Mouse (Mus musculus): ENCODE measurements around the gene Il17rd. TPM values are rescaled to one million over a fixed set of nuclear protein-coding genes. Genes with fewer than 3 reads are reported as not detected.

The Il17rd gene
- polyA plus RNA-seq, 1 experiment: 1.8 TPM

DNA sequence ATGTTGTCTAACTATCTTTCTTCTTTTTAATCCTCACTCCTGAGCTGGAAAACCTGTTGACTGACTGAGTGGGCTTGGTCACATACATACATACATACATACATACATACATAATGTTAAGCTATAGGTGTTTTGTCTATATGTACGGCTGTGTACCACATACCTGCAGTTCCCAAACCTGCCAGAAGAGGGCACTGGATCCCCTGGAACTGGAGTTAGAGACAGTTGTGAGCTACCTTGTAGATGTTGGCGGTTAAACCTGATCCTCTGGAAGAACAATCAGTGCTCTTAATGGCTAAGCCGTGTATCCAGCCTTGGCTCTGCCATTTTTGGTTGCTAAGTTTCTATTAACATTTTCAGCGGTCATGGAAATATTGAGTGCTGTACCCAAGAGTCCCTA, 7.6 kb upstream of the Il17rd start:
- Histone ChIP-seq H3K27me3 (ENCODE audit: control insufficient read depth, insufficient read depth, low read length) (no peaks in the 10 kb centered on the region), H3K27ac (ENCODE audit: insufficient read depth, low read depth, low read length) (no peak overlapping the region), H3K4me3 (ENCODE audit: low read depth, low read length) (no peak overlapping the region), H3K36me3 (ENCODE audit: control insufficient read depth, insufficient read depth, low read length) (no peaks in the 10 kb centered on the region), H3K4me1 (ENCODE audit: control insufficient read depth, insufficient read depth, insufficient read length, low read length) (no peaks in the 10 kb centered on the region)
- TF ChIP-seq CTCF (IDR thresholded peaks at IDR 0.05; ENCODE audit: extremely low read depth, insufficient read length, insufficient replicate concordance, low read depth, low read length) (peak; percentile 60; the same call in 1 of the 2 replicates), POLR2A (IDR thresholded peaks at IDR 0.05; ENCODE audit: low read depth, low read length) (no peak)
- WGBS: 20% methylated on average over 4 of the region's 4 CpGs

DNA sequence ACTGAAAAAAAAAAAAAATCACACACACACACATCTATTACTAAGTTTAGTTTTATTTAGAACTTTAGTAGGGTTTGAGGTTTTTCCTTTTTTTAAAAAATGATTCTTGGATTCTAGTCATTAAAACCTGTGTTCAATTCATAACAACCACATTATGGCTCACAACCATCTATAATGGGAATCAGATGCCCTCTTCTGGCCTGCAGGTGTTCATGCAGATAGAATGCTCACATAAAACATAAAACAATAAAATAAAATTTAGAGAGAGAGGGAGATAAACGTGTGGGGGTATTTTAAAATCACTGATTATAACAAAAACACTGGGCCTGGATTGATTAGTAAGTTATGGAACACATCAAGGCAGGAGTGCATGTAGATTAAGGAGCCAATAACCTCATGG, 1.2 kb upstream of the Il17rd start:
- 49% methylated on average over 1 of the region's 1 CpGs for WGBS
- Histone ChIP-seq H3K36me3 (ENCODE audit: control insufficient read depth, insufficient read depth, low read length) (no peaks in the 10 kb centered on the region), H3K4me1 (ENCODE audit: control insufficient read depth, insufficient read depth, insufficient read length, low read length) (peaks cover 8% of the 10 kb centered on the region; the same call in 1 of the 2 replicates), H3K4me3 (ENCODE audit: low read depth, low read length) (no peak overlapping the region), H3K27me3 (ENCODE audit: control insufficient read depth, insufficient read depth, low read length) (no peaks in the 10 kb centered on the region), H3K27ac (ENCODE audit: insufficient read depth, low read depth, low read length) (no peak overlapping the region)
- TF ChIP-seq CTCF (IDR thresholded peaks at IDR 0.05; ENCODE audit: extremely low read depth, insufficient read length, insufficient replicate concordance, low read depth, low read length) (no peak), POLR2A (IDR thresholded peaks at IDR 0.05; ENCODE audit: low read depth, low read length) (no peak)

- peak overlapping the region; percentile 12; the same call in 1 of the 2 replicates for H3K27ac ChIP-seq (ENCODE audit: insufficient read depth, low read depth, low read length)
Measured at GRCm38 (mm10) chr14:27039281-27040248, 824 bp downstream of the Il17rd start.

DNA sequence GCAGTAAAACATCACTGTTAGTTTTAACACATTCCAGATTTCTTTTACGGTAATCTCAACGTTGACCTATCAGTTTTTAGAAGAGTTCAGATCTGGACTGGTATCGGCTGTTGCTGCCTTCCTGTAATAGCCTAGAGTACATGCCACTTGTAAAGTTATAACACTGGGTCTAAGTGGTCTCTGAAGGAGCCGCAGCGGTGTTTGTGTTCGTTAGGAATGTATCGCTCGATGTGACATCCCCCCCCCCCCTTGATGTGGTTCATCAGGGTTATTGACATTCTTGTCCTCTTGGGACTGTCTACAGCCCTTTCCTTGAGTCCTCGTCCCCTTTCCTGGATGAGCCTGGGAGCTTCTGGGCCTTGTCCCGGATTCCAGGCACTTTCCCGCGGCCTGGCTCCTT, 1.7 kb downstream of the Il17rd start:
- H3K4me3 ChIP-seq (ENCODE audit: low read depth, low read length): no peak overlapping the region; the same call in 1 of the 2 replicates
- H3K36me3 ChIP-seq (ENCODE audit: control insufficient read depth, insufficient read depth, low read length): no peaks in the 10 kb centered on the region
- 56% methylated on average over 12 of the region's 12 CpGs for WGBS
- H3K4me1 ChIP-seq (ENCODE audit: control insufficient read depth, insufficient read depth, insufficient read length, low read length): peaks cover 26% of the 10 kb centered on the region; the same call in 1 of the 2 replicates
- TF ChIP-seq CTCF (IDR thresholded peaks at IDR 0.05; ENCODE audit: extremely low read depth, insufficient read length, insufficient replicate concordance, low read depth, low read length) (no peak), POLR2A (IDR thresholded peaks at IDR 0.05; ENCODE audit: low read depth, low read length) (no peak)
- no peaks in the 10 kb centered on the region for H3K27me3 ChIP-seq (ENCODE audit: control insufficient read depth, insufficient read depth, low read length)
- no peak overlapping the region for H3K27ac ChIP-seq (ENCODE audit: insufficient read depth, low read depth, low read length)

More at GRCm38 (mm10) chr14:27039281-27040248, 824 bp downstream of the Il17rd start:
- WGBS: under 1% methylated on average over 59 of the region's 59 CpGs
- Histone ChIP-seq H3K27me3 (ENCODE audit: control insufficient read depth, insufficient read depth, low read length) (no peaks in the 10 kb centered on the region), H3K36me3 (ENCODE audit: control insufficient read depth, insufficient read depth, low read length) (no peaks in the 10 kb centered on the region), H3K4me1 (ENCODE audit: control insufficient read depth, insufficient read depth, insufficient read length, low read length) (peaks cover 22% of the 10 kb centered on the region; the same call in 1 of the 2 replicates), H3K4me3 (ENCODE audit: low read depth, low read length) (peak overlapping the region; percentile 79)
- TF ChIP-seq CTCF (IDR thresholded peaks at IDR 0.05; ENCODE audit: extremely low read depth, insufficient read length, insufficient replicate concordance, low read depth, low read length) (0 out of 2 replicates have a peak, but pooled peaks have one; percentile 4), POLR2A (IDR thresholded peaks at IDR 0.05; ENCODE audit: low read depth, low read length) (no peak; the same call in 1 of the 2 replicates)

DNA sequence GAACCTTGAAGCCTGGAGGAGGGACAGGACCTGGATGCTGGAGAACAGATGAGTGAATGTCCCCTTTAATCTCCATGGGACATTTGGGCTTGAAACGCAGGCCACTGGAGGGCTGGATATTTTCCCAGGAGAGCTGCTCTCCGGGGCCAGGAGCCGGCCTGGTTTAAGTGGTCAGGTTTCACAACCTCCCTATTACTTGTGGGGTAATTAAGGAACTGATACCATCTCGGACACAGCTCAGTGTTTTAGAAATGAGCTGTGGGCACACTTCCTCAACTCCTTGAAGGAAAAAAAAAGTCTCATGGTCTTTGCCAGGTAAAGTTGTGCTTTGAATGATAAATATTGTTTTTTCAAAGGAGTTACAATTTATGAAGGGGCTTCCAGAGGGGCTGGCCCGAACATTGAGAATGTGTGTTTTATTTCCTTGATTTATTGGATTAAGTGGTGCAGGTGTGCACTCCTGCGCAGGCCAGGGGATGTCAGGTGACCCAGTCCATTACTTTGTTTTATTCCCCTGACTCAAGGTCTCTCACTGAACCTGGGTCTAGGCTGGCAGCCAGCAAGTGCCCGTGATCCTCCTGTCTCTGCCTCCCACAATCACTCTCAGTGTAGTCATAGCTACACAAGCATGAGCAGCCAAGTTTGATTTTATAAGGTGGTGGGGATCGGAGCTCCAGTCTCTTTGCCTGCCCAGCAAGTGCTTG, 3.7 kb downstream of the Il17rd start:
- H3K27me3 ChIP-seq (ENCODE audit: control insufficient read depth, insufficient read depth, low read length): no peaks in the 10 kb centered on the region
- 16% methylated on average over 8 of the region's 8 CpGs for WGBS
- no peaks in the 10 kb centered on the region for H3K36me3 ChIP-seq (ENCODE audit: control insufficient read depth, insufficient read depth, low read length)
- H3K4me3 ChIP-seq (ENCODE audit: low read depth, low read length): no peak overlapping the region
- H3K27ac ChIP-seq (ENCODE audit: insufficient read depth, low read depth, low read length): 0 out of 2 replicates have a peak overlapping the region, but pooled peaks have one; percentile 6
- TF ChIP-seq POLR2A (IDR thresholded peaks at IDR 0.05; ENCODE audit: low read depth, low read length): no peak
- TF ChIP-seq CTCF (IDR thresholded peaks at IDR 0.05; ENCODE audit: extremely low read depth, insufficient read length, insufficient replicate concordance, low read depth, low read length): no peak
- peaks cover 26% of the 10 kb centered on the region; the same call in 1 of the 2 replicates for H3K4me1 ChIP-seq (ENCODE audit: control insufficient read depth, insufficient read depth, insufficient read length, low read length)

DNA sequence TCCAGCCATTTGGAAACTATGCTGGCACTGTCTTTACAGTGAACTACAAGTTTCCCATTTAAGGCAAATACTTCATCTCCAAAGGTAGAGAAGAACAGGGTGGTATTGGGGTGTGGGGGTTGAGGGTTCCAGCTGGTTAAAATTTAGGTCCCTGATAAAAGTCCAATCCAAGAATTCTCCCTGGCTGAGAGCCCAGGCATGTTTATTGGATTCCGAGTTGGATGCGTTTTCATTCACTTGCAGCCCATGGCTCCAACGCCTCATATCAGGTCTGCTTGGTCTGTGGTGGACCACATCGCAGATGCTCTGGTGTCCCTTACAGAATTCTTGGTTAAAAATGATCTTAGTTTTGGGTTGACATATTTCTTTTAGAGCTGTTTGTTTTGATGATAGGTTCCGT, 4.7 kb downstream of the Il17rd start:
- Histone ChIP-seq H3K4me1 (ENCODE audit: control insufficient read depth, insufficient read depth, insufficient read length, low read length) (peaks cover 26% of the 10 kb centered on the region; the same call in 1 of the 2 replicates), H3K4me3 (ENCODE audit: low read depth, low read length) (no peak overlapping the region), H3K27ac (ENCODE audit: insufficient read depth, low read depth, low read length) (no peak overlapping the region), H3K36me3 (ENCODE audit: control insufficient read depth, insufficient read depth, low read length) (no peaks in the 10 kb centered on the region), H3K27me3 (ENCODE audit: control insufficient read depth, insufficient read depth, low read length) (no peaks in the 10 kb centered on the region)
- no peak for TF ChIP-seq CTCF (IDR thresholded peaks at IDR 0.05; ENCODE audit: extremely low read depth, insufficient read length, insufficient replicate concordance, low read depth, low read length)
- TF ChIP-seq POLR2A (IDR thresholded peaks at IDR 0.05; ENCODE audit: low read depth, low read length): no peak
- 28% methylated on average over 5 of the region's 5 CpGs for WGBS

Data from small intestine, adult 2 months (tissue).